Mouse (Mus musculus): ENCODE data around the gene Ckap4.

Ckap4 gene

DNA sequence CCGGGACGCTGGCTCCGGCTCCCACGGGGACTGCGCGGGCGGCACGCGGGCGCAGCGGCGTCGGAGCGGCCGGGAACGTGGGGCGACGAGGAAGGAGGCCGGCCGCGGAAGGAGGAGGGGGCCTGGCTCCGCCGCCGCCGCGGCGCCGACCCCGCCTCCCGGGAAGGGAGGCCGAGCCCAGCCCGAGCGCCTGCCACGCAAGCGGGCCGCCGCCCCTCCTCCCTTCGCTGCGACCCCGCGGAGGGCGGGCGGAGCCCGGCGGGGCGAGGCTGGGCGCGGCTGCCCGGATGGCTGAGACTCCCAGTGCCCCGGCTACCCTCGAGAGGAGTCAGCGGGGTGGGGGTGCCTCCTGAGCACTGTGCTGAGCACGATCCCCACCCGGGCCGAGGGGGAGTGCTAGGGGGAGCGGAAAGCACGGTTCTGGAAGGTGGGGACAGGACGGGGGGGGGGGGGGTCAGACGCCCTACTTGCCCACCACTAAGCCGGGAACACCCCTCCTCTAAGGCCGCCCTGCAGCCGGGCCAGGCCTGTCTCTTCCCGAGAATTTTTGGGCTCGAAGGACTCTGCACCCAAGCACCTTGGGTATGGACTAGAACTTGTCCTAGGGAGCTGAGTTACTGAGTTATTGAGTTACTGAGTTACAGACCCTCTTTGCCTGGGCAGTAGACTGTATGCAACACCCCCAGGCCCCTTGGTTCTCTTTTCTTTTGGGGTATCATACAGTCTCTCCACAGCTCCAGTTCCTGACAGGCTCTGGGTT lies at the start of gene Ckap4:
Gene Ckap4, minus strand, starts transcription at position 151 of the 760 bp plus-strand sequence.
- DNase-seq: peak; percentile 42

DNA sequence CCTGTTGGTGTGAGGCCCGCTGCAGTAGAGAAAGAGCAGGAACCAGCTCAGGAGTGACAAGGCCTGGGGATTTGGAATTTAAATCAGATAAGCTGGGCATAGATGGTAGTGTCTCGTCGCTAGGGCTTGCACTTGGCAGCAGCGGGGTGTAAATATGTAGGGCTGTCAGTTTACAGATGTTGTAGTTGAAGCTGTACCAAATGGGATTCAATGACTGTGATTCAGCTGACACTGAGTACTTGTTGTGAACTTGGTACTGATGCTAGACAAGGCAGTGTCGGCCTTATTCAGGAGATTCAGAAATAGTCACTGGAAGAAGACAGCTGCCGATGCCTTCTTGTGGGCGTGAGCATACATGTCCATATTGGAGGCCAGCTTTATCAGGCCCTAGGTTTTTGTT lies 48.4 kb upstream of the Ckap4 start:
- DNase-seq: peak; percentile 15

DNA sequence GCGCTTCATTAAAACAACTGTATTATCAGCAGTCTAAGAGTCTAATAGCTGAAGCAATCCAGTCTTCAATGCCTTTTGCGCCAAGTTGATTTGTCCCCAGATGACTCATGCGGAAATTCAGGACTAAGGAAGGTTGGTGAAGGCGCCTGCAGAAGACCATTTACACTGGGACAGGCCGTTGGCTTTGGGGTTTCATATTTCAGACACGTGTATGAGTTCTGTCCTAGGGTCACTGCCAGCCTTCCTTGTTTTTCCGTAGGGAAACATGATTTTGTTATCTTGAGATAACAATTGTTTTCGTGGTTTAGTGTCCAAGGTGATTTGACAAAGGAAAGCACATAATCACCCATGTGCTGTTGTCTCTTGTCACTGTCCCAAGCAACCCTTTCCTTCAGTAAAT lies 47.3 kb upstream of the Ckap4 start:
- DNase-seq: no peak

DNA sequence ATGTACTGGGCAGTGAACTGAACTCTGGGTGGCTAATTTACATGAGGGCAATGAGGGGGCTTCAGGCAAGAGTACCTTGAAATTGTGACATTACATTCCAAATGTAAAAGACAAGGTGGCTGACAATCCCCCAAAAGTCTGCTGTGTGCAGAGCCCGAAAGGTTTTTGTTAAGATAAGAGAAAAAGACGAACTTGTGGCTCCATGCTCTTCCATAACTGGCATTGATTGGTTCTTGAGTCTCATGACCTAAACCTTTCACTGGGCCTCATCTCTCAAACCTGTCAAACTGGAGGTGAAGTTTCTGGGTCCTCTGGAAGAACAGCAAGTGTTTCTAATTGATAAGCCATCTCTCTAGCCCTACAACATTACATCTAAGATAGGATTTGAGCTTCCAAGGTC lies 45.7 kb upstream of the Ckap4 start:
- DNase-seq: no peak

DNA sequence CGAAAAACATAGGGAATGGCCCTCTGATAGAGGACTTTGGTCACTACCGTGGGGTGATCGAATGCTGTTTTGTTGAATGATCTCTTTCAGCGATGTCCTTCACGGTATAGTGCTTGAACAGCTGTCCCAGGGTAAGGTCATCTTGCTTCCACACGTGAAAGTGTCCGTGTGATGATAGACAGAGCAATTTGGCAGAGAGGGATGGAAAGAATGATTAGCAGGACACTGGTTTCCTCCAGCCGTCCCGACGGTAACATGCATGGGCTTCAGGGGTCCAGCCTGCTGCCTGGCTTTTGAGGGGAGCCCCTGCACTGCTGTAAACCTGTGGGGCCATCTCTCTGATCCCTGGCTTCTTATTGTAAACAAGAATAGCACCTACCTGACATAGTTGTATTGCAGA lies 44.9 kb upstream of the Ckap4 start:
- no peak for DNase-seq

DNA sequence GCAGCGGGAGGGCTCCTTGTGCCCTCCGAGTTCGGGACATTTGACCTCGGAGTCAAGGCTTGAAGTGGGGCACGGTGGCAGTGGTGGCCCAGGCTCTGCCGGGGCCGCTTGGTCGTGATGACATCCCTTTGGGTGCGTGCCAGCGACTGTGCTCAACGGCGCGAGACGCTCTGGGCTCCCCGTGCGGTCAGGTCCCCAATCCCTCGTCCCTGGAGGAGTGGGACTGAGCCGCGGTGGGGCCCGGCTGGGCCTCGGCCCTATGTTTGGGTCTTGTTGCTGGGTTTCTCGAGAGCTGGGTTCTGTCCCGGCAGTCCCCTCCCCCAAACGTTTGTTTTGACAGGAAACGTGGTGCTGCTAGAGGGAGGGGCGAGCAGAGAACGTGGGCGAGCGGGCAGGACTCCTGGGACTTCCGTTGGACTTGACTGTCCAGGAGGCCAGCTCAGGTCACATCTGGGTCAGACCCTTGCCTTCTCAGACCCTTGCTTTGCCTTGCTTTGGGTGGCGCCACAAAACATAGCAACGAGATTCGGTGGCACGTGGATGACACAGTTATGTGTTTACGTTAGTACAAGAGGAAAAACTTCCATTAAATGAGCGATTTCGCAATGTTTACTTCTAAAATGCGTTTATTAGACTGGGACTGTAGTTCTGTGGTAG lies 43.3 kb upstream of the Ckap4 start:
- DNase-seq: peak; percentile 65

DNA sequence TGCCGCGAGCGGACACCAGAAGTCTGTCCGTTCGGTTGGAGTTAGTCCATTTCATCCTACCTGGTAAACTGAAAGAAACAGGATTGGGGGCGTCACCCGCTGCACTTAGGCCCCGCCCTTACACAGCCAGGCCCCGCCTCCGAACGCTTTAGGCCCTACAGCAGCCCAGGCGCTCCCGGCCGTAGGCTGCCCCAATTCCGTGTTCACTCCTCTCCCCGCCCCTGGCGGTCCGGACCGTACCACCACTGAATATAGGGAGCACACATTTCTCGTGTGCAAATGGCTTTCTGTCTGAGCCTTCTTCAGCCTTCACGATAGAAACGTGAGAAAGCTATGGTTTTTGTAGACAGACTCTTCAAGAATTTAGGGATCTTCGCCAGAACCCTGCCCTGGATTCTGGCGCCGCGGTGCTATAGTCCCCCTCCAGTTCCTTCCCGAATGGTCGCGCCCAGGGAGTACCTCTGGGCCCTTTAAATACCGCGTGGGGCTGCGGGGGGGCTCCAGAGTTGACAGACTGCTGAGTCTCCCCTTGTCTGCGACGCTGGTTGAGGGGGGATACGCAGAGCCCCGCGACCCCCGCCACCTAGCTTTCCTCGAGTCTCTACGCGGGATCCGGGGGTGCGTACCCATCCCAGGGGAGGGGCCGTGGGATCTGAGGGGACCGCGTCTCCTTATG lies 42.7 kb upstream of the Ckap4 start, which contains the start of gene Tcp11l2:
Gene Tcp11l2, plus strand, starts transcription at position 232 of the 676 bp plus-strand sequence.
- DNase-seq: peak; percentile 94

DNA sequence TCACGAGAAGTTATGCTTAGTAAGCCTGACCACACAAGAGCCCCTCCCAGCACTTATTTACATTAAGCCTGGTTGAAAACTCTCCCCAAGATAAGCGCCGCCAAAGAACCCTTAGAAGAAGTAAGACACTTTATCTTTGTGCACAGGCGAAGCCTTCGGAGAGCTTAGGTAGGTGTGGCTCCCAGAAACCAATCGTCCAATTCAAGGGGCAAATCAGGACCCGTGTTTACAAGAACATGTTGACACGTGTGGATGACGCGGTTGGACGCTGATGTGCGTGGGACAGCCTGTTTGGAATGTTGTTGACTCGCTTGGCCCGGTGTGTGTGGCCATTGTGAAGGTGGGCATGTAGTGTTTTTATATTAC lies 42.1 kb upstream of the Ckap4 start:
- DNase-seq: no peak

DNA sequence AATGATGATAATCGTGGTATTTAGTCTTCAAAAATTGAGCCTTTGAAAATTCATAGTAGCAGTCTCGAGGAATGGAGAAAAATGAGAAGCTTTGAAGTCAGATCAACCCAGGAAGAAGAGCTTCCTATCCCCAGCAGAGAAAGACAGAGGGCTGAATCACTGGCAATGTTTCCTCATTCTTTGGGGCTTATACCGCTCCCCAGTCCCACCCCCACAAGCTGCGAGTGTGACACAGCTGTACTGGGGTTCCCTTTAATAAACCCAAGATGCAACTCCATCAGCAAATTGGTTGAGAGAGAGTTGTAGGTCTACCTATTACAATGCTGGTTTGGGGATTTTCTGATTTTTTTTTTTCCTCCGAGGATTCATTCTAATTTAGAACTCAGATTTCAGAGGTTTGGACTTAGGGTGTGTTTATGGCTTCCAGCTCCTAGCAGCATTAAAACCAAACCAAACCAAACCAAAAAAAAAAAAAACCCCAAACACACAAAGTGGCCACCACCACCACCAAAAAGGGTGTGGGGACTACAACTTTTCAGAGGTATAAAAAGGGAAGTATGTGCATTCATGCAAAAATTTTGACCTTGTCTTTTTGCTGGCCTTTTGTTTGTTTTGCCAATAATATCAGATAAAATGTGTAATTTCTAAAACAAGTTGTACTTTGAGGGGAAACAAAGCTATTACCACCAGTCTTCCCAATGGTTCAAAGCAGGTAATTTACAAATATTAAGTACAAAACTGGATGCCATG lies 40.0 kb upstream of the Ckap4 start:
- no peak for DNase-seq

DNA sequence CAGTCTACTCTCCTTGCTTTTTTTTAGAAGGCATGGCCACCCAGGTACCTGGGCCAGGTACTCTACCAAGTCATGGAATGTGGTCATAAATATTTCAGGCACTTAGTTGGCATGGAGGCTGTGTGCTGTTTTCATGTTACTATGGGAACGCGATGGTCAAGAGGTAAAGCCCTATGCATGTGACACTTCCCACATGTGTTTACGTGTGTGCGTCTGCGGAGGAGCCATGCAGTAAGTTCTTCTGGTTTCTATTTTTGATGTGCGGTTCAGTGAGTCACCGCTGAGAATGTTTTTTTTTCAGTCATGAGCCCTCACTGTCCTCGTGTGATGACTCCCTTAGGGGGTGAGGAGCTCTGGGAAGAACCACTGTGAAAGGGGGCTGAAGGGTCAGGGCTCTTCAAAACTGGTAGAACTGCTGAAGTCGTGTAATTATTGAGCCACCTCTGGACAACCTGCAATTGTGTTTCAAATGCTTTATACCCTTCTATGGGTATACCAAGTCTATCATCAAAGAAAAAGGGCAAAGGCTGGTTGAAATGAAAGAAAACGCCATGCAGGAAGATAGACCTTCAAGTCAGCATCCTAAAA lies 37.3 kb upstream of the Ckap4 start:
- DNase-seq: no peak

DNA sequence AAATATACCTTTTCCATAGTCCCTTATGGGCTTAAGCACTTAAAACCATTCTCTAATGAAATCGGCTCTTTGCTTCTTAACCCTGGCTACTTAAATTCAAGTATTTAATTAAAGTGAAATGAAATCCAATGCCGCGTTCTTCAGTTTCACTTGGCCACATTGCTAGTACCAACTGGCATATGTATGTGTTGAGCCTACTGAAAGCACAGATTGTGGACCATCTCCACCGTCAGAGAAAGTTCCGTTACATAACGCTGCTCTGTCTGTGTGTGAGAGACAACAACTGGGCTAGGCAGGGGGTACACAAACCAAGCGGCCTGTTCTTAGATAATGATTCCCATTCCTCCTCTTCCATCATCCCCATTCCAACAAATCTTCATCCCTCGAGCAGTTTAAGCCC lies 30.6 kb upstream of the Ckap4 start:
- DNase-seq: no peak

DNA sequence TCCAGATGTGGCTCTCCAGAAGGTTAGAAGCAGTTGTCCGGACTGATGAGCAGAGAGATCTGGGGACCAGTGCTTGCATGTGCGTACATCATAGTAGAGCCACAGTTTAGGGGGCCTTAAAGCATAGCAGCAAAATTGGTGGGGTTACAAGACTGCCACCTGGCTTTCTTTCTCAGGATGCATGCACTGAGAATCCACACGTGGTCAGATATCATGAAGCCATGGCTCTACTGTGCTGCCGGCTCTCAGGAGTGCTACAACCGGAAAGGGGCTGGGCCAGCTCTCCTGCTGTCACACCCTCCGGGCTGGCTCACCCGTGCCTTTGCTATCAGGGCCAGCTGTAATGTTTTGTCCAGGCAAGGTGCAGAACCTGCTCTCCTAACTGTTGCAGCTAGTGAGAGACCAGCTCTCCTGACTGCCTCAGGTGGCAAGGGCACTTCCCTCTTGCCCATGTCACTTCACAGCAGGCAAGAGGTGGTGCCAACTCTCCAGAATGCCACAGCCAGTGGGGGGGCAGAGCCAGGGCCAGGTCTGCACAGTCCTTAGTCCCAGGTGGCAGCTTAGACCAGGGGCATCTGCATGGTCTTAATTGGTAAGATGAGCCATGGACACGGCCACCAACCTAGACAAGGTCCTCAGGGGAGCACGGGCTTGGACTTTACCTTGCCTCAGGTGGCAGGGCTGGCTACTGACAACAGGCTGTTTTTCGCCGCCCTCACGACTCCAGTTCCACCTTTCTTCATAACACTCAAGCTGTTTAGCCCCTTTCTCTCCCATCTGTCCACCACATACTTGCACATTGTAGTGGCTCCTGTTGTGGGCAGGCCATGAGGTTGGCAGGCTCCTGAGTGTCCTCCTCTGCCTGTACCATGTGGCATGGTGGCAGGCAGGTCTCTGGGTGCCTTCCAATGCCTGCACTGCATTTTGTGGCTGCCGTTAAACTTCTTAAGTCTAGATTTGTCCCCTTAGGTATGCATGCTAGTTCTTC lies 29.0 kb upstream of the Ckap4 start:
- DNase-seq: no peak

DNA sequence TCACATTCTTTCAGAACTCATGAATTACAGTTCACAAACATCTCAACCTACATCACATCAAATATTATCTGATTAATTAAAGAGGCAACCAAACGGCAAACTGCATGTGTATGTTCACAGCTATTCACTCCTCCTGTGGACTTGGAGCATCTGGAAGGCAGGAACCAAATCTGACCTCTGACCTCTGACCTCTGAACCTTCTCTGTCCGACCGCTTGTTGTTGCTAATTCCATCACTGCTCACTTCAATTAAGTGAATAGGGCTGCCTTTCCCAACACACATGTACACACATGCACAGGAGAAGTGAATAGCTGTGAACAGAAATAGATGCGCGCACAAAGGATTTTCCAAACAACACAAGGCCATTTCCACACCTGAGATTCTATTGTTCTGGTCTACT lies 28.3 kb upstream of the Ckap4 start:
- no peak for DNase-seq

DNA sequence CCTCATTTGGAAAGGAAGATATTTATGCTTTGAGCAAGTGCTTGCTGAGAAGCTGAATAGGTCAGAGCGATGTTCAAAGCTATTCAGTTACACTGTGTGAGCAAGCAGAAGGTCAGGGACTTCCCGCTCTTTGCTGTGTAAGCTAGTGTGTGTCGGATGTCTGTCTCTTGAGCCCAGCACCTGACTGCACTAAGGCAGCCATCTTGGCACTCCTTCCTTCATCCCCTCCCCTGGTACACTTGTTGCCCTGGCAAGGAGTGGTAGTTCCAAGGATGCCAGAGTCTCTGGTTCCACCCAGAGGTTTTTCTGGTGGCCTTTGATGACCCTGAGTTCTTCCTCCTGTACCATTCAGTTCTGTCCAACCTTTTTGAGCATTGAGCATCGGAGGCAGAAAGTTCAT lies 26.1 kb upstream of the Ckap4 start:
- no peak for DNase-seq

DNA sequence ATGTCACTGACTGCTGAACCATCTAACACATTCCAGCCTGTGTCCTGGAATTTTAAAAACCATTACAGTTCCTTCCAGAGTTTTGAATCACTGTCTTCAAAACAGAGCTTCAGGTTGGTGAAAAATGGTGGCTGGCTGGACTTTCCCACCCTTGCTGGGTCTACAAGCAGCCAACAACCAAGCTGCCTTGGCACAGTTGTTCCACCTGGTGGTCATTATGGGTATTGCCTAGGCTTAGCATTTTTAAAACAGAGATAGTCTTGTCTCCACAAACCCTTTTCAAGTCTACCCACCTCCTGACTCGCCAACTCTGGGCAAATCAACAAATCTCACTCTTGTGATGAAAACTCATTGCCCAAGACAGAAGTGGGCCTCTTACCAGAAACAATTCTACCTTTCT lies 24.6 kb upstream of the Ckap4 start:
- DNase-seq: no peak

DNA sequence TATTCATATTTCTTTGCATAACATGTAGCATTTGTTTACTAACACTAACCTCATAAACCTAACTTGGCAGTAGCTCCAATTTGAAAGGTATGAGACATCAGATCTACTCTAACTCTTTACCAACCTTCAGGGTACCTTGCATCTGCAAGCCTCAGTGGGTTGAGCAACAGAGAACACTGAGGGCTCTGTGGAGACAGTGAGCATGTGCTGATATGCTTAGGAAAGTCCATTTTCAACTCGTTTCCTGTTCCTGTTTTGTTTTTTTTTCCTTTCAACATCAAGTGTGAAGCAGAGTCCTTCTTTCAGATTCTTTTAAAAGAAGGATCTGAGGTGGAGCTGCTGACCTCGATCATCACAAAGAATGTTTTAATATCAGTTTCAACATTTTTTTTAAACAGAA lies 22.3 kb upstream of the Ckap4 start:
- no peak for DNase-seq

DNA sequence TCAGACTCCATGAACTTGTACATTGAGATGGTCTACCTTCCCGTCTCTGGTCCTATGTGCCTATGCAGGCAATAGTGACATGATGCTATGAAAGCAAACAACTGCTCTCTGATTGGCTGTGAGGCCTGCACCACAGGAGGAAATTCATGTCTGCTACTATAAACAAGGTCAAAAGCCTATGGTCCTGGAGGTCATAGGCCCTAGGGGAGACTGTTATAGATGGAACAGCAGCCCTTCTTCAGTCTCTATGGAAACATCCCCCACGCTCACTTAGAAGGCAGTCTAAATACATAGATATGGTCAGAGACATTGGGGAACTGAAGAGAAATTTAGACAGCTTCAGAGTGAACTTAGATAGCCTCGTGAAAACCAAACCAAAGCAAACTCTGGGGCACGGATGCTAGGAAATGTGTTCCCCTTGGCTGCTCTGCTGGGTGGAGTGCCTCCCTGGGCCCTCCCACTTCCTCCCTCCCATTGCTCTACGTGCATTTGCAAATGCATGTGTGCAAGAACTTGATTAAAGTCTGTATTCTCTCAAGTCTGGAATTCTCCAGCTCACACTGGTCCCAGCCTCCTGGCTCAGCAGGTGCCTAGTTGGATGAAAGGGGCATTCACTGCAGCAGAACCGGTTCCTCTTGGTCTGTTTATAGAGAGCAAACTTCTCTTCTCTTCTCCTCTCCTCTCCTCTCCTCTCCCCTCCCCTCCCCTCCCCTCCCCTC lies 20.6 kb upstream of the Ckap4 start:
- DNase-seq: no peak

DNA sequence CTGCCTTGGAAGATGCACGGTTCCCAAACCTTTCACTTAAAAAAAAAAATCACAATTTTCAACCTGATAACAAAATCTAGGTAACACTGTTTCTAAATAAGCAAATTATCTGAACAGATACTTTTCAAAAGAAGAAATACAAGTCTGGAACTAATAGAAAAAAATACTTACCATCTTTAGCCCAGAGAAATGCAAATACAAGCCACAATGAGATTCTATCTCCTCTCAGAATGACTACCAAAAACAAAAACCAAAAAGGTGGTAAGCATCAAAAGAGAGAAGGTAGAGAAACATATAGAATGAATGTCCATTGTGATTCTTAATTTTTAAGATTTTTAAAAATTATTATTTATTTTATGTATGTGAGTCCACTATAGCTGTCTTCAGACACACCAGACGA lies 18.6 kb upstream of the Ckap4 start:
- DNase-seq: no peak

DNA sequence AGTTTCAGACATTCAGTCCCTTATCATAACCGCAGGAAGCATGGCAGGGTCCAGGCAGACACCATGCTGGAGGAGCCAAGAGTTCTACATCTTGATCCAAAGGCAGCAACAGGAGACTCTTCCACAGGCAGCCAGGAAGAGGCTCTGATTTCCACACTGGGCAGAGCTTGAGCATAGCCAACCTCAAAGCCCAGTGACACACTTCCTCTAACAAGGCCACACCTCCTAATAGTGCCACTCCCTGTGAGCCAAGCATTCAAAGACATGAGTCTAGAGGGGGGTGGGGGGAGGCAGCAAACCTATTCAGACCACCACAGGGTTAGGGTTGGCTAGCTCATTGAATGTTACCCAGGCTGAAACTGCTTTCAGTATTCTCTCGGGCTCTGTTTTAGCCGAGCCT lies 18.0 kb upstream of the Ckap4 start:
- DNase-seq: no peak

DNA sequence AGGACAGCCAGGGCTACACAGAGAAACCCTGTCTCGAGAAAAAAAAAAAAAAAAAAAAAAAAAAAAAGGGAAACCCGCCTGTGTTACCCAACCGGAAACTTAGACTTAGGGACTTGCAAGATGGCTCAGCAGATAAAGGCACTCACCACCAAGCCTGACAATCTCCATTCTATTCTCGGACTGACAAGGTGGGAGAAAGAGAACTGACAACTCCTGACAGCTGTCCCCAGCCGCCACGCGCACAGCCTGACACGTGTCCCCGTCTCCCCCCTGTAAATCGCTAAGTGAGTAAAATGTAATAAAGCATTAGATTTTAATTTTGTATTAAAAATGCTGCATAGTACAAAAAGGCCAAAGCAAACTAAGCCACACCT lies 16.0 kb upstream of the Ckap4 start:
- DNase-seq: no peak
